Mouse (Mus musculus) left cerebral cortex, adult 2 months (tissue): ENCODE results near the gene Jade2. TPM values are rescaled to one million over a fixed set of nuclear protein-coding genes. Genes with fewer than 3 reads are reported as not detected.

Experiments
- DNase-seq, 2 experiments: peaks; one replicate each; pipeline ENCODE4 v3.0.0; 2021 to 2022; ENCODE audit warnings: low spot score in 2 of 2, mixed read lengths in 1 of 2; ENCODE audit errors: extremely low spot score in 1 of 2
- H3K27ac ChIP-seq: fragments of 200-600 bp; 2 replicates; pipeline ENCODE4 v1.8.1; 2022
- H3K4me3 ChIP-seq: fragments of 200-600 bp; 2 replicates; pipeline ENCODE4 v1.8.1; 2022
- CTCF ChIP-seq: fragments of 200-600 bp; IDR thresholded peaks from 2 replicates; pipeline ENCODE4 v1.8.1; 2022; ENCODE audit warnings: antibody characterized with exemption, mild to moderate bottlenecking, moderate library complexity
- intact Hi-C: fragments of 180-260 bp; cut with DNase I; formaldehyde crosslinking; loops from one replicate; pipeline ENCODE4 v1.15.1; 2025
- long read RNA-seq, 2 experiments: library from polyadenylated mRNA; stranded (forward); transcript quantifications; one replicate each; pipeline ENCODE4 v2.0.0; 2021; ENCODE audit warnings: borderline mapping rate in 2 of 2
- total RNA-seq, 2 experiments: library from RNA; stranded (reverse); gene quantifications; 2 replicates each; pipeline ENCODE4 v1.2.3; 2021

Gene Jade2
- 10 to 100 TPM; 49.6 to 60.3 TPM for total RNA-seq
- long read RNA-seq, experiment 1, full-length matches to known transcripts = 4 of 16 reads
- long read RNA-seq, experiment 1, partial matches to known transcripts = 9 of 16 reads
- long read RNA-seq, experiment 1, other reads (novel, unspliced or antisense) = 3 of 16 reads
- long read RNA-seq, experiment 2, full-length matches to known transcripts = 6 of 20 reads
- long read RNA-seq, experiment 2, partial matches to known transcripts = 1 of 20 reads
- long read RNA-seq, experiment 2, other reads (novel, unspliced or antisense) = 13 of 20 reads

DNA sequence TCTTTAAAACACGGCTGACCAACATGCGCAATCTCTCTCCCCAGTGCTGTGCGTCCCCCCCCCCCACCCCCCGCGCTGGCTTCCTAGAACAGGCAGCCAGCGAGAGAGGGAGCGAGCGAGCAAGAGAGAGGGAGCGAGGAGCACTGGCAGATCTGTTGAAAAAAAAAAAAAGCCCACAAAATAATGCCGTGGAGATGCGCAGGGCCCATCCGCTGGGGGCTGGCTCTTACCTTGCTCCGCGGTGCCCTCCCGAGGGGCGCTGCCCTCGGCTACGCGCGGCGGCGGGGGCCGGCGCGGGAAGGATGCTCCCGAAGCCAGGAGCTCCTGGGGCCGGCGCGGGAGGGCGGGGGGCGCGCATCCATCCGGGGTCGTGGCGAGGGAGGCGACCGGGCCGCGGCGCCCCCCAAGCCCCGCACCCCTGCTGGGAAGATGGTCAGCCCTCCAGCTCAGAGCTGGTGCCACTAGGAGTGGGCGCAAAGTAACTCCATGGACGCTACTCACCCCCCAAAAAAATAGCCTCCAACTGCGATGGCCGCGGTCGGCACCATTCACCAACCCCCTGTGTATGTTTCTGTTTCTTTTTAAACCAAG, at the start of gene Jade2:
TSS of gene Jade2 (minus strand) at position 573 of the 591 bp plus-strand sequence.
- intact Hi-C loops = loop anchor here (1.0 to 5.0 kb wide), 4 partner anchors 36 to 242 kb away; partner anchors contain the start of genes Cdkn2aipnl and Ppp2ca
- peak within 1 kb of the TSS; percentile 99 for H3K27ac ChIP-seq
- DNase-seq = peak; percentile 51 to 54
- no peak; the same call in 1 of the 2 replicates for TF ChIP-seq CTCF
- H3K4me3 ChIP-seq = peak within 1 kb of the TSS; percentile 97

DNA sequence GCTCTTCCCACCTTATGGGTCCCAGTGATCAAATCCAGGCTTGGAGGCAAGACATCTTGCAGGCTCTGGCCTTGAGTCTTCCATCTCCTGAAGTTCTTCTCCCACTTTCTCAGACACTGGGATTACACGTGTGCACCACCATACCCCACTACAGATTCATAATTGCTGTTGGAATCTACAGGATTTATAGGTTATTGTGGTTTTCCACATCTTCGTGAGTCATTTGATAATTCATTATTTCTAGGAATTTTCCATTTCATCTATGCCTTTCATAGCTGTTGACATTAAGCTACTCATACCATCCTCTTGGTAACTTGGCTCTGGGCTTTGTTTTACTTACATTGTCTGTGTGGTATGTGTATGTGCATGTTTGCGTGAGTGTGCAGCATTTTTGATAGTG, 46.8 kb upstream of the Jade2 start:
- TF ChIP-seq CTCF = no peak
- DNase-seq = no peak
- H3K4me3 ChIP-seq = no peak overlapping the region
- H3K27ac ChIP-seq = no peak overlapping the region
- intact Hi-C loops = no loop called here

- no peak for DNase-seq
- Histone ChIP-seq H3K4me3 (no peak overlapping the region), H3K27ac (no peak overlapping the region)
- TF ChIP-seq CTCF = no peak
- intact Hi-C loops = loop anchor here (2.0 kb wide), 2 partner anchors 45 to 67 kb away; partner anchors contain the start of gene Cdkn2aipnl
Observed at GRCm38 (mm10) chr11:51899691-51900090, 42.2 kb upstream of the Jade2 start.

- TF ChIP-seq CTCF = no peak; the same call in none of the 2 replicates
- Histone ChIP-seq H3K4me3 (peak overlapping the region; percentile 15; the same call in 1 of the 2 replicates), H3K27ac (peak overlapping the region; percentile 70)
- DNase-seq = peak; percentile 65 to 80
- intact Hi-C loops = loop anchor here (1.0 to 2.0 kb wide), 3 partner anchors 42 to 68 kb away; partner anchors contain the start of gene Cdkn2aipnl
Observed at GRCm38 (mm10) chr11:51898326-51899080, 41.0 kb upstream of the Jade2 start.

DNA sequence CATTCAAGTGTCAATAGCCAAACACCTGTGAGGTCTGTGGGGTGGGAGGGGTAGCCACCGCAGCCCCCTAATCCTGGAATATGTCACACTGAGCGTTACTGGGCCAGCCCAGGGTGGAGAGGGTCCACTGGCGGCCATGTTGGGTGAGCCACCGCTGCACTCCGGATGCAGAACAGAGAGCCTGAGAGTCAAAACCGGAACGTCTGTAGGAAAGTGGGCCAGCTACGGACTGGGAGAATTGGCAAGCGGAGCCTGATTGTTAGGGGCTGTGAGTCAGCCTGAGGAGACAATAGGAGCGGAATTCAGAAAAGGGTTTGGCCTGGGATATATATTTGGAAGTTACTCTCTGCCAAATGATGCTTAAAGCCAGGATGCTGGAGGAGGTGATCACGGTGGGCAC, 39.9 kb upstream of the Jade2 start:
- intact Hi-C loops = no loop called here
- no peak for TF ChIP-seq CTCF
- DNase-seq = peak; percentile 17 to 37
- H3K27ac ChIP-seq = peak overlapping the region; percentile 69
- H3K4me3 ChIP-seq = no peak overlapping the region

DNA sequence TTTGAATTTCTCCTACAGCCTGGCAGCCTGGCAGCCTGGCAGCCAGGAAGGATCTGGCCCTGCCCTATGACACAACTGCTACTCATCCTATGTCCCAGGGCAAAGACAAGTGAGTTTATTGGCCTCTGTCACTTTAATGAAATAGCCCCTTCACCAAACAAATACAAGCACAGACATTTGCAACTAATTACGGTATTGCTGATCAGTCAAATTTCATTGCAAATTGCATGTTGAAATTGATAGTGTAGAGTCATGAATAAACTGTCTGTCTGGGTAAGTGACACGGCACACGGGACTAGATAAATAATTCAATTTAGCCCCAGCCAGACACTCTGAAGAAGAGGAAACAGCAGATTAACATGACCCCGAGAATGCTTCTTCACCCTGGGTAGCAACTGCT, 38.6 kb upstream of the Jade2 start:
- no peak for DNase-seq
- Histone ChIP-seq H3K27ac (no peak overlapping the region), H3K4me3 (no peak overlapping the region)
- intact Hi-C loops = no loop called here
- no peak for TF ChIP-seq CTCF

- H3K4me3 ChIP-seq = no peak overlapping the region
- H3K27ac ChIP-seq = no peak overlapping the region
- no peak for DNase-seq
- intact Hi-C loops = no loop called here
- TF ChIP-seq CTCF = no peak
Observed at GRCm38 (mm10) chr11:51885681-51886080, 28.2 kb upstream of the Jade2 start.

DNA sequence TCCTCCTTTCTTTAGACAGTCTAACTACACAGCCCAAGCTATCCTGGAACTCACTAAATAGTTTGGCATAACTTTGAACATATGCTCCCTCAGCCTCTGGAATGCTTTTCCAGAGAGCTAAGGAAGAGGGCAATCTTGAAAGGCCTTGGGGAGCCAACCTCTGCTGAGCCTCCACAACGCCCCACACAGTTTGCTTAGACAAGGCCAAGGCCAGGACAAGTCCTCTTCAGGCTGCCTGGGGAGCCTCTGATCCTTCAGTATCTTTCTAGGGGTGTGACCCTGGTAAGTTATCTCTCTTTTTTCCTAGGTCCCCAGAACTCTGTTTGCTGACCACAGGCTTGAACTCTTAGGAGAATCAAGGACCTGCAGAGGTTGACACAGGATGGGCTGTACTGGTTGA, 26.6 kb upstream of the Jade2 start:
- Histone ChIP-seq H3K27ac (no peak overlapping the region), H3K4me3 (no peak overlapping the region)
- TF ChIP-seq CTCF = no peak
- intact Hi-C loops = no loop called here
- no peak for DNase-seq

DNA sequence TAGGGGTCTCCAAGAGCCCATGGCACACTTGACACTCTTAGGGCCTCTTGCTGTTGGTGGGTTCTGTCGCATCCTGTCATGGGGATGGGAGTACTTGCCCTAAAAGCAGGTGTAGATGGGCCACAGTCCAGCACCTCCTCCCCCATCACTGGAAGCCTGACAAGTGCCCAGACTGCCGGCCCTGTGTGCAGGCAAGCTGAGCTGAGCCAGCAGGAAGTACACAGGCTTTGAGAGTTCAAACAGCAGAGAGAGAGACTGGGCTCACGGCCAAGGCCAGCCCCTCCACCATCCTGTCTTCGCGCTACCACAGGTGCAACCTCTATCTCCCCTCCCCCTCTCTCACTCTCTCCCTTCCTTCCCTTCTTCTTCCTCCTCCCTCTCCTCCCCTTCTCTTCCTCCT, 26.2 kb upstream of the Jade2 start:
- DNase-seq = no peak
- Histone ChIP-seq H3K27ac (no peak overlapping the region), H3K4me3 (no peak overlapping the region)
- TF ChIP-seq CTCF = no peak
- intact Hi-C loops = no loop called here

GRCm38 (mm10) chr11:51881776-51882175, 24.3 kb upstream of the Jade2 start:
- no peak for TF ChIP-seq CTCF
- intact Hi-C loops = no loop called here
- DNase-seq = no peak
- no peak overlapping the region for H3K4me3 ChIP-seq
- H3K27ac ChIP-seq = no peak overlapping the region

- Histone ChIP-seq H3K27ac (no peak overlapping the region), H3K4me3 (no peak overlapping the region)
- TF ChIP-seq CTCF = no peak
- no peak for DNase-seq
- intact Hi-C loops = no loop called here
Observed at GRCm38 (mm10) chr11:51881041-51881730, 23.7 kb upstream of the Jade2 start.
